Mouse (Mus musculus) urinary bladder, postnatal 14 days (tissue): ENCODE measurements around the gene Cyp3a13.
"Not testable (repeated sequence)": the region's sequence is repeated elsewhere in the genome, so short reads cannot be mapped to it uniquely, and the experiment has no call there.

Experiments
- DNase-seq: peaks from one replicate; pipeline ENCODE4 v3.0.0; 2021; ENCODE audit warnings: low spot score

Gene Cyp3a13

DNA sequence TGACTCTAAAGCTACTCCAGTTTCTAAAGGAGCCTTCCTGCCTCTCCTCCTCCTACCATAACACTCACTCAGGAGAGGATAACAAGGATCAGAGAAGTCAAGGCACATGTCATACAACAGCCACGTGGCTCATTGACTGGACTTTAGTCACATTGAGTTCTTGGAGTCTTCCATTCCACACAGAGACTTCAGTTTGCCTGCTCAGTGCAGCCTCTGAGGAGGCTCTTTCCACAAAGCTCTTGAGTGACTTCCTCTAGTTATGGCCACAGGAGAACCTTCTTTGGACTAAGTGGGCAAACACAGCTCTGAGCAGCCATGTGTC lies 49.1 kb downstream of the Cyp3a13 start:
- not testable (repeated sequence) for DNase-seq

- not testable (repeated sequence) for DNase-seq
Measured at GRCm38 (mm10) chr5:137871644-137872380, 49.6 kb downstream of the Cyp3a13 start, which contains the start of gene Pilrb2. TSS of gene Pilrb2 (minus strand) at chr5:137871815.

GRCm38 (mm10) chr5:137868600-137868999 lies 52.8 kb downstream of the Cyp3a13 start:
- DNase-seq, result not testable (repeated sequence)

- not testable (repeated sequence) for DNase-seq
Measured at GRCm38 (mm10) chr5:137864008-137864407, 57.4 kb downstream of the Cyp3a13 start.

DNA sequence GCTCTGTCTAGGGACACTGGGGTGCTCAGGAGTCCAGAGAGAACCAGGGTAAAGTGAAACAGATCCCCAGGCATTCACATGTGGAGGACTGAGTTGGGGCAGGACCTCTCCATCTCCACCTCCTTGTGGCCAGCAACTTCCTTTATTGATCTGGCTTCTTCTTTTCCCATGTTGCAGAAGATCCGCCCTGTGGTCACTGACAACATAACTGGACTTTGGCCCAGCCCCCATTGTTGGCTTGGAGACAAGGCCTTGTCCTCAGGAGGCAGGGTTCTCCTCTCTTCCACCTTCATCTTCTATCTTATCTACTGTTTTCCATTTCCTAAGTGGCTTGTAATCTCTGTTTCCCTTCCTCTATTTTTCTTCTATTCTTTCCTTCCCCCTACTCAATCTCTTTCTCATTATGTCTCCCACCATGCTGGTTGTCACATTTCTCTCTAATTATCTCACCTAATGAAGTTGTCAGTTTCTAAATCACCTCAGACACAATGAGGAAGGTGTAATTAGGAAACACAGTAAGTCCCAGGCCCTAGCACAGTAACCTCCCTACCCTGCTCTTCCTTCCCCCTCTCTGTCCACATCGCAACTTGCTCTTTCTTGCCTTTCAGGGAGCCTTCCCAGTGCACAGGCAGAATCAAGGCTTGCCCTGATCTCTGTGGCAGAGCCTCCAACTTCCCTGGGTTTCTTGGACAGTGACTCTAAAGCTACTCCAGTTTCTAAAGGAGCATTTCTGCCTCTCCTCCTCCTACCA lies 63.3 kb downstream of the Cyp3a13 start, which contains the start of gene Pilrb1:
TSS of gene Pilrb1 (minus strand) at position 147 of the 751 bp plus-strand sequence.
- not testable (repeated sequence) for DNase-seq

GRCm38 (mm10) chr5:137856870-137857269 lies 64.5 kb downstream of the Cyp3a13 start:
- DNase-seq, result not testable (repeated sequence)

GRCm38 (mm10) chr5:137854907-137855306 lies 66.5 kb downstream of the Cyp3a13 start:
- DNase-seq, result not testable (repeated sequence)

GRCm38 (mm10) chr5:137850313-137850712 lies 71.1 kb downstream of the Cyp3a13 start:
- DNase-seq, result not testable (repeated sequence)
